Mouse (Mus musculus): ENCODE results near the gene 4931406C07Rik.

DNA sequence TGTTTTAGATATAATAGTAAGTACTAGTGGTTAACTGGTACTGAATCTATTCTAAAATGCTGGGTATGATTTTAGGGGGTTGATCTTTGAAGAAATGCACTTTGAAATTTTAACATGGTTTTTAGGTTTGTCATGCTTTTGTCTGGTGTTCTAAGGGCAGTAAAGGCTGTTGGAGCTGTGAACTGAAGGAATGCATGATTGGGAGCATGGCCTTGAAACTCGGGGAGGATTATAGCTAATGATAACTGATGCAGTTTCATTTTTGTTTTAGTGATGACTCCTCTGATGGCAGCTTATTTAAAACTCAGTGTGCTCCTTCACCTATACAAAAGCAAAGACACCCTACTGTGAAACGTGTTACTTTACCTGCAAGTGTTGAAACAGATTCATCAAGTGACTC is 2.0 kb upstream of the 4931406C07Rik start:
- no peak for TF ChIP-seq POLR2AphosphoS2 (IDR thresholded peaks at IDR 0.05; ENCODE audit: low read depth, low read length)
- TF ChIP-seq CTCF (conservative IDR thresholded peaks at IDR 0.05 in 1 of 2, IDR thresholded peaks at IDR 0.05 in 1 of 2; ENCODE audit: low read depth in 2 of 2, low read length in 2 of 2): no peak
- TF ChIP-seq MAZ (IDR thresholded peaks at IDR 0.05; ENCODE audit: low read depth, low read length): no peak
